Mouse (Mus musculus) cerebellum, adult (tissue): ENCODE results near the gene Ppid.

ENCODE experiments used
- ATAC-seq: cut with Nextera tagmentation; 2 replicates; pipeline ENCODE4 v1.9.2; 2017; ENCODE audit warnings: mild to moderate bottlenecking, moderate library complexity, mixed read lengths; ENCODE audit not compliant: insufficient number of reproducible peaks, low FRiP score, low TSS enrichment

Gene Ppid

GRCm38 (mm10) chr3:79652129-79652528 lies 61.0 kb downstream of the Ppid start:
- ATAC-seq: no peak
